Mouse (Mus musculus) embryonic facial prominence, embryonic 11.5 days (tissue): Measurements from ENCODE around the gene Tor1aip1. TPM values are rescaled to one million over a fixed set of nuclear protein-coding genes. Genes with fewer than 3 reads are reported as not detected.

Source experiments
- ATAC-seq: fragments of 200-750 bp; cut with Nextera tagmentation; replicated peaks from 2 replicates; pipeline ENCODE4 v1.8.0; 2017; ENCODE audit warnings: low read depth; ENCODE audit not compliant: insufficient number of reproducible peaks, low FRiP score, low TSS enrichment
- DNase-seq: peaks from one replicate; pipeline ENCODE4 v3.0.0-alpha.2; 2015; ENCODE audit warnings: low spot score
- H3K27ac ChIP-seq: fragments of 300-500 bp; sonication (generic); replicated peaks from 2 replicates; pipeline ENCODE4 v1.5.1; 2014; ENCODE audit warnings: mild to moderate bottlenecking, low read depth, low read length, control low read depth
- H3K27me3 ChIP-seq: fragments of 300-500 bp; sonication (generic); 2 replicates; pipeline ENCODE4 v1.6.1; 2014; ENCODE audit warnings: mild to moderate bottlenecking, low read length, moderate library complexity, mixed read lengths; ENCODE audit not compliant: control insufficient read depth, insufficient read depth
- H3K36me3 ChIP-seq: fragments of 300-500 bp; sonication (generic); replicated peaks from 2 replicates; pipeline ENCODE4 v1.6.1; 2014; ENCODE audit warnings: low read depth, mild to moderate bottlenecking, low read length, moderate library complexity, mixed read lengths; ENCODE audit not compliant: control insufficient read depth, insufficient read depth
- H3K4me1 ChIP-seq: fragments of 300-500 bp; sonication (generic); 2 replicates; pipeline ENCODE4 v1.6.1; 2014; ENCODE audit warnings: low read length, mixed read lengths; ENCODE audit not compliant: control insufficient read depth, insufficient read depth
- H3K4me2 ChIP-seq: fragments of 300-500 bp; sonication (generic); 2 replicates; pipeline ENCODE4 v1.6.1; 2014; ENCODE audit warnings: low read depth, mild to moderate bottlenecking, control low read depth, low read length, moderate library complexity
- H3K4me3 ChIP-seq: fragments of 300-500 bp; sonication (generic); 2 replicates; pipeline ENCODE4 v1.5.1; 2014; ENCODE audit warnings: low read depth, low read length, control low read depth
- H3K9ac ChIP-seq: fragments of 300-500 bp; sonication (generic); replicated peaks from 2 replicates; pipeline ENCODE4 v1.6.1; 2014; ENCODE audit warnings: mild to moderate bottlenecking, control low read depth, low read length
- H3K9me3 ChIP-seq: fragments of 300-500 bp; sonication (generic); replicated peaks from 2 replicates; pipeline ENCODE4 v1.6.1; 2016; ENCODE audit warnings: mild to moderate bottlenecking, low read length, inconsistent platforms, mixed read lengths; ENCODE audit not compliant: control insufficient read depth
- WGBS: fragments of 180-500 bp; shearing (Covaris S2); extraction: QIAGEN DNeasy Blood & Tissue Kit; methylation state at CpG from one replicate; pipeline ENCODE4 v1.1.7; 2014; 5-methylcytosine and 5-hydroxymethylcytosine counted together
- polyA plus RNA-seq: library from polyadenylated mRNA; unstranded; fragments of >200 nt; fragmentation: Nextera tagmentation; extraction: Ambion mirVana; gene quantifications from 2 replicates; pipeline ENCODE4 v1.2.1, GENCODE M21; 2014

Tor1aip1 gene
- 43.3 and 46.5 TPM in 2 replicates for polyA plus RNA-seq

- ATAC-seq (peak; percentile 87), DNase-seq (peak; percentile 97)
- Histone ChIP-seq H3K27me3 (no peaks in the 10 kb centered on the region), H3K9ac (peak within 1 kb of the TSS; percentile 89), H3K27ac (peak within 1 kb of the TSS; percentile 99), H3K36me3 (peaks cover 3% of the 10 kb centered on the region), H3K4me1 (peaks cover 4% of the 10 kb centered on the region; the same call in 1 of the 2 replicates), H3K4me2 (peak within 1 kb of the TSS; percentile 58), H3K9me3 (no peaks in the 10 kb centered on the region), H3K4me3 (peak within 1 kb of the TSS; percentile 57)
- under 1% methylated on average over 59 of the region's 59 CpGs for WGBS
These were observed at the start of gene Tor1aip1 for GRCm38 (mm10) chr1:156035930-156036737. TSS of gene Tor1aip1 (minus strand) at chr1:156036480.

- Histone ChIP-seq H3K4me2 (no peak overlapping the region), H3K27ac (no peak overlapping the region), H3K9ac (no peak overlapping the region), H3K36me3 (no peaks in the 10 kb centered on the region), H3K4me1 (no peaks in the 10 kb centered on the region), H3K27me3 (no peaks in the 10 kb centered on the region), H3K9me3 (no peaks in the 10 kb centered on the region), H3K4me3 (no peak overlapping the region)
- ATAC-seq (no peak), DNase-seq (peak; percentile 81)
- WGBS = 62% methylated on average over 5 of the region's 5 CpGs
These were observed 49.5 kb upstream of the Tor1aip1 start for GRCm38 (mm10) chr1:156085770-156086169.

GRCm38 (mm10) chr1:156084603-156085002 lies 48.3 kb upstream of the Tor1aip1 start:
- ATAC-seq (no peak), DNase-seq (no peak)
- no peaks in the 10 kb centered on the region for H3K4me1 ChIP-seq
- no peaks in the 10 kb centered on the region for H3K27me3 ChIP-seq
- H3K9ac ChIP-seq = no peak overlapping the region
- WGBS = 64% methylated on average over 3 of the region's 3 CpGs
- no peaks in the 10 kb centered on the region for H3K36me3 ChIP-seq
- no peaks in the 10 kb centered on the region for H3K9me3 ChIP-seq
- H3K4me2 ChIP-seq = no peak overlapping the region
- H3K4me3 ChIP-seq = no peak overlapping the region
- H3K27ac ChIP-seq = no peak overlapping the region

- Histone ChIP-seq H3K9ac (no peak overlapping the region), H3K4me1 (0 out of 2 replicates have a peak, but pooled peaks cover 3% of the 10 kb centered on the region), H3K4me2 (no peak overlapping the region), H3K36me3 (no peaks in the 10 kb centered on the region), H3K4me3 (no peak overlapping the region), H3K27me3 (no peaks in the 10 kb centered on the region), H3K27ac (no peak overlapping the region), H3K9me3 (no peaks in the 10 kb centered on the region)
- ATAC-seq (no peak), DNase-seq (no peak)
- WGBS = 49% methylated on average over 3 of the region's 3 CpGs
These were observed 41.4 kb upstream of the Tor1aip1 start for GRCm38 (mm10) chr1:156077655-156078054.

DNA sequence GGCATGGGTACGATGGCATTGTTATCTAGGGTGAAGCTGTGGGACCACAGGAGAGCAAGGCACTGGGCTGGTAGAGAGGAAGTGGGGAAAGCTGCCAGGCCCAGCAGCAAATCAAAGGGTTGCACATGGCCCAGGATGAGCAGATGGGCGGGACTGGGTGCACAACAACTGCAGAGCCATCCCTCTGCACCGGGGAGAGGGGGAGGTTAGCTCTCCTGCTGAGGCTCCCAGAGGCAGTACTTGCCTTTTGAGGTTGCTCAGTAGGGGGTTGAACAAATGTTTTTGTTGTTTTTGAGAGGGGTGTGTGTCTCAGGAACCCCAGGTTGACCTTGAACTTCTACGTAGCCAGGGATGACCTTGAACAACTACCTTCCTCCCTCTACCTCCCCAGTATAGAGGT lies 40.2 kb upstream of the Tor1aip1 start:
- Histone ChIP-seq H3K4me3 (no peak overlapping the region), H3K27me3 (no peaks in the 10 kb centered on the region), H3K27ac (no peak overlapping the region), H3K4me2 (no peak overlapping the region), H3K9me3 (no peaks in the 10 kb centered on the region), H3K36me3 (no peaks in the 10 kb centered on the region), H3K9ac (no peak overlapping the region), H3K4me1 (0 out of 2 replicates have a peak, but pooled peaks cover 3% of the 10 kb centered on the region)
- no peak for DNase-seq
- ATAC-seq = no peak
- 65% methylated on average over 4 of the region's 4 CpGs for WGBS

DNA sequence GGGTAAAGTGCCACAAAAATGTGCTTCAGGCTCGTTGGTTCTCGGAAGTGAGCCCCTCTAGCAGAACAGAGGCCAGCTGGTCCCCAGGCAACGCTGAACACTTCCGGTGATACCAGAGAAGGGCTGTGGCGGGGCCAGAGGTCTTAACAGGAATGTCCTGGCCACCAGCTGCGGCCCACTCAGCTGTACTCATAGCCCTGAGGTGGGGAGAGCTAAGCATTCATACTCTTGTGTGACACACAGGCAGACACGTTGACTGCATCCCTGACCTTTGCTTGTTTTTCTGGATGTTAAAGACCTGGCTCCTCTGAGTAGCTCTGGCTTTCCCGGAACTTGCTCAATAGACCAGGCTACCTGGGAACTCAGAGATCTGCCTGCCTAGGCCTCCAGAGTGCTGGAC lies 38.3 kb upstream of the Tor1aip1 start:
- DNase-seq (peak; percentile 64), ATAC-seq (0 out of 2 replicates have a peak, but pooled peaks have one; percentile 56)
- no peaks in the 10 kb centered on the region for H3K9me3 ChIP-seq
- no peaks in the 10 kb centered on the region for H3K27me3 ChIP-seq
- no peak overlapping the region for H3K27ac ChIP-seq
- no peaks in the 10 kb centered on the region for H3K36me3 ChIP-seq
- H3K4me1 ChIP-seq = 0 out of 2 replicates have a peak, but pooled peaks cover 3% of the 10 kb centered on the region
- 17% methylated on average over 8 of the region's 8 CpGs for WGBS
- H3K9ac ChIP-seq = no peak overlapping the region
- no peak overlapping the region for H3K4me3 ChIP-seq
- H3K4me2 ChIP-seq = no peak overlapping the region

DNA sequence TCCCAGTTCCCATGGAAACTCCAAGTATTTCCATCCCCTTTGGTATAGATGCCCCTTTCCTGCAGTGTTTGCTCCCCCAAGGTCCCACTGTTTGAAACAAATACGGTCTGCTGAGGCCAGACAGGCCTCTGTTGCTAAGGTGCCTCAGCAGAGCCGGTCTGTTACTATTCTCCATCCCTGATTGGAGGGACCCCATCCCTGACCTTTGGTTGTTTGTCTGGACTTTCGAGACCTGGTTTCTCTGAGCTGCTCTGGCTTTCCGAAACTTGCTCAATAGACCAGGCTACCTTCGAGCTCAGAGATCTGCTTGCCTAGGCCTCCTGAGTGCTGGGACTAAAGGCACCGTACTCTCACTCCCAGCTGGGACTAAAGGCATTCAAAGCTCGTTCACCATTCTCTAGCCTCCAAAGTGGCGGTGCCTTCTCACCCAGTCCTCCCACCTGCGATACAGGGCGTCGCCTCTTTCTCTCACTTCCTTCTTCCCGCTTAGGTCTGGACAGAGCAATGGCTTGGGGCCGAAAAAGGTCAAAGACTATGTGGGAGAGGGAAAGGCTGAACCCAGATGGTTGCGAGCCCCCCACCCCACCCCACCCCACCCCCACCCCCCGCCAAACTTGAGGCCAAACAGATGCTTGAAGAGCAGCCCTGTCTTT lies 37.0 kb upstream of the Tor1aip1 start:
- Histone ChIP-seq H3K27me3 (no peaks in the 10 kb centered on the region), H3K9ac (no peak overlapping the region), H3K9me3 (no peaks in the 10 kb centered on the region), H3K36me3 (no peaks in the 10 kb centered on the region), H3K4me2 (no peak overlapping the region), H3K4me1 (0 out of 2 replicates have a peak, but pooled peaks cover 3% of the 10 kb centered on the region), H3K4me3 (no peak overlapping the region), H3K27ac (no peak overlapping the region)
- no peak for DNase-seq
- WGBS = 49% methylated on average over 15 of the region's 15 CpGs
- ATAC-seq = no peak

DNA sequence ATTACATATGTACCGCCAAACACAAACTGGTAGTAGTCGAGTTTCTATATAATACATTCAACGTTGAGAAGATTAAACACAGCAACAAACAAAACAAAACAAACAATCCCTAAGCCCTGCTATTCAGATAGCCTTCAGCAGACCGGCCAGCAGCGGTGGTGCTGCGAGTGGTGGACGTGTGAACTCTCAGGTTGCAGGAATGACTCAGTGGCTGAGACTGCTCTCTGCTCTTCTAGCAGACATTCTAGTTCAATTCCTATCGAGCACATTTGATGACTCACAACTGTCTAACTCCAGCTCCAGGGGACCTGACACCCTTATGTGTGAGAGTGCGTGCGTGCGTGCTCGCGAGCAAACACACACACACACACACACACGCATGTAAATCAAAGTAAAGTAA lies 33.8 kb upstream of the Tor1aip1 start:
- no peak overlapping the region for H3K4me2 ChIP-seq
- ATAC-seq = no peak
- 84% methylated on average over 14 of the region's 14 CpGs for WGBS

More for the DNA sequence above, 33.8 kb upstream of the Tor1aip1 start:
- Histone ChIP-seq H3K27me3 (no peaks in the 10 kb centered on the region), H3K9ac (no peak overlapping the region), H3K36me3 (no peaks in the 10 kb centered on the region), H3K4me1 (0 out of 2 replicates have a peak, but pooled peaks cover 3% of the 10 kb centered on the region), H3K27ac (no peak overlapping the region), H3K4me3 (no peak overlapping the region), H3K9me3 (no peaks in the 10 kb centered on the region)
- DNase-seq = no peak
